Mouse (Mus musculus) heart, postnatal 0 days (tissue): ENCODE results near the gene Itpa. TPM values are rescaled to one million over a fixed set of nuclear protein-coding genes. Genes with fewer than 3 reads are reported as not detected.
A peak's percentile ranks its signal among the peaks of the same experiment; 100 is the strongest.

Experiments used
- ATAC-seq: fragments of 200-750 bp; cut with Nextera tagmentation; 2 replicates; pipeline ENCODE4 v1.8.0; 2017; ENCODE audit warnings: low read depth, moderate number of reproducible peaks, moderate library complexity; ENCODE audit not compliant: insufficient read depth
- DNase-seq: peaks from one replicate; pipeline ENCODE4 v3.0.0-alpha.2; 2016; ENCODE audit warnings: low spot score
- H3K27ac ChIP-seq: fragments of 300-500 bp; sonication (generic); 2 replicates; pipeline ENCODE4 v1.5.1; 2014; ENCODE audit warnings: low read depth, mild to moderate bottlenecking
- H3K27me3 ChIP-seq: fragments of 300-500 bp; sonication (generic); 2 replicates; pipeline ENCODE4 v1.6.1; 2014; ENCODE audit warnings: low read length, mixed read lengths; ENCODE audit not compliant: control insufficient read depth, insufficient read depth
- H3K36me3 ChIP-seq: fragments of 300-500 bp; sonication (generic); replicated peaks from 2 replicates; pipeline ENCODE4 v1.6.1; 2014; ENCODE audit warnings: low read length, mixed read lengths; ENCODE audit not compliant: control insufficient read depth, insufficient read depth
- H3K4me1 ChIP-seq: fragments of 300-500 bp; sonication (generic); 2 replicates; pipeline ENCODE4 v1.6.1; 2014; ENCODE audit warnings: antibody characterized with exemption; ENCODE audit not compliant: control insufficient read depth, insufficient read depth
- H3K4me2 ChIP-seq: fragments of 300-500 bp; sonication (generic); 2 replicates; pipeline ENCODE4 v1.6.1; 2014; ENCODE audit warnings: low read depth, mild to moderate bottlenecking, low read length, moderate library complexity
- H3K4me3 ChIP-seq: fragments of 300-500 bp; sonication (generic); 2 replicates; pipeline ENCODE4 v1.5.1; 2014; ENCODE audit warnings: low read depth, low read length
- H3K9ac ChIP-seq: fragments of 300-500 bp; sonication (generic); replicated peaks from 2 replicates; pipeline ENCODE4 v1.6.1; 2014; ENCODE audit warnings: low read depth, low read length, mixed read lengths
- H3K9me3 ChIP-seq: fragments of 300-500 bp; sonication (generic); replicated peaks from 2 replicates; pipeline ENCODE4 v1.6.1; 2016; ENCODE audit warnings: low read length; ENCODE audit not compliant: control insufficient read depth
- CTCF ChIP-seq: IDR thresholded peaks from 2 replicates; pipeline ENCODE4 v1.5.1; 2016; ENCODE audit warnings: antibody characterized with exemption, control low read depth, low read depth
- EP300 ChIP-seq: IDR thresholded peaks from 2 replicates; pipeline ENCODE4 v1.6.1; 2016; ENCODE audit warnings: antibody characterized with exemption, low read depth
- WGBS: fragments of 180-500 bp; shearing (Covaris S2); extraction: QIAGEN DNeasy Blood & Tissue Kit; methylation state at CpG from one replicate; pipeline ENCODE4 v1.1.7; 2014; 5-methylcytosine and 5-hydroxymethylcytosine counted together
- polyA plus RNA-seq: library from polyadenylated mRNA; unstranded; fragments of >200 nt; fragmentation: Nextera tagmentation; extraction: Ambion mirVana; gene quantifications from 2 replicates; pipeline ENCODE4 v1.2.1, GENCODE M21; 2015
- total RNA-seq: library from RNA; depleted of rRNA; stranded (reverse); fragments of >200 nt; gene quantifications from 2 replicates; pipeline ENCODE4 v1.2.3, GENCODE M21; 2014; ENCODE audit warnings: low replicate concordance; rRNA removed

The Itpa gene
- total RNA-seq (72.8 and 100 TPM in 2 replicates), polyA plus RNA-seq (67.3 TPM in 2 replicates)

- H3K27me3 ChIP-seq = no peaks in the 10 kb centered on the region
- no peaks in the 10 kb centered on the region for H3K9me3 ChIP-seq
- H3K4me3 ChIP-seq = peak within 1 kb of the TSS; percentile 61
- peak within 1 kb of the TSS; percentile 79 for H3K4me2 ChIP-seq
- H3K36me3 ChIP-seq = peaks cover 12% of the 10 kb centered on the region
- ATAC-seq = peak; percentile 45
- peak within 1 kb of the TSS; percentile 68 for H3K27ac ChIP-seq
- TF ChIP-seq EP300 (peak; percentile 74; the same call in 1 of the 2 replicates), CTCF (peak; percentile 53)
- under 1% methylated on average over 31 of the region's 31 CpGs for WGBS
- peaks cover 14% of the 10 kb centered on the region for H3K4me1 ChIP-seq
- H3K9ac ChIP-seq = peak within 1 kb of the TSS; percentile 44
- DNase-seq = peak; percentile 77
Measured at GRCm38 (mm10) chr2:130667559-130667958, at the start of gene Itpa. TSS of gene Itpa (plus strand) at chr2:130667610.

GRCm38 (mm10) chr2:130618972-130619371 is 48.4 kb upstream of the Itpa start:
- WGBS = 82% methylated on average over 7 of the region's 7 CpGs
- TF ChIP-seq EP300 (no peak), CTCF (no peak)

GRCm38 (mm10) chr2:130628424-130628823 is 39.0 kb upstream of the Itpa start:
- ATAC-seq = no peak
- 68% methylated on average over 3 of the region's 3 CpGs for WGBS

More at GRCm38 (mm10) chr2:130618972-130619371, 48.4 kb upstream of the Itpa start:
- no peaks in the 10 kb centered on the region for H3K9me3 ChIP-seq
- H3K27ac ChIP-seq = no peak overlapping the region
- H3K36me3 ChIP-seq = peaks cover 40% of the 10 kb centered on the region
- DNase-seq (no peak), ATAC-seq (no peak)
- no peak overlapping the region for H3K4me3 ChIP-seq
- no peak overlapping the region for H3K9ac ChIP-seq
- H3K27me3 ChIP-seq = no peaks in the 10 kb centered on the region
- no peaks in the 10 kb centered on the region for H3K4me1 ChIP-seq
- no peak overlapping the region for H3K4me2 ChIP-seq

GRCm38 (mm10) chr2:130629080-130629838 is 38.2 kb upstream of the Itpa start:
- Histone ChIP-seq H3K4me1 (peaks cover 7% of the 10 kb centered on the region), H3K27me3 (peaks cover 12% of the 10 kb centered on the region), H3K9me3 (no peaks in the 10 kb centered on the region), H3K27ac (peak overlapping the region; percentile 83), H3K4me2 (peak overlapping the region; percentile 74), H3K9ac (peak overlapping the region; percentile 95), H3K36me3 (peaks cover 22% of the 10 kb centered on the region), H3K4me3 (peak overlapping the region; percentile 98)
- ATAC-seq (peak; percentile 42), DNase-seq (peak; percentile 20)
- 2% methylated on average over 37 of the region's 37 CpGs for WGBS
- TF ChIP-seq EP300 (no peak), CTCF (no peak)

More at GRCm38 (mm10) chr2:130628424-130628823, 39.0 kb upstream of the Itpa start:
- Histone ChIP-seq H3K4me2 (no peak overlapping the region; the same call in 1 of the 2 replicates), H3K27ac (no peak overlapping the region), H3K4me3 (no peak overlapping the region), H3K36me3 (peaks cover 25% of the 10 kb centered on the region), H3K9me3 (no peaks in the 10 kb centered on the region), H3K27me3 (0 out of 2 replicates have a peak, but pooled peaks cover 4% of the 10 kb centered on the region), H3K9ac (no peak overlapping the region), H3K4me1 (peaks cover 7% of the 10 kb centered on the region)
- TF ChIP-seq CTCF (no peak), EP300 (no peak)
- no peak for DNase-seq

- H3K9ac ChIP-seq = peak within 1 kb of the TSS; percentile 95
- TF ChIP-seq EP300 (peak; percentile 48; the same call in 1 of the 2 replicates), CTCF (no peak)
- DNase-seq (peak; percentile 89), ATAC-seq (peak; percentile 85)
- peaks cover 22% of the 10 kb centered on the region for H3K36me3 ChIP-seq
- H3K27ac ChIP-seq = peak within 1 kb of the TSS; percentile 83
- peaks cover 11% of the 10 kb centered on the region for H3K4me1 ChIP-seq
- H3K9me3 ChIP-seq = no peaks in the 10 kb centered on the region
- H3K4me2 ChIP-seq = peak within 1 kb of the TSS; percentile 74
- H3K27me3 ChIP-seq = peaks cover 14% of the 10 kb centered on the region
- WGBS = under 1% methylated on average over 25 of the region's 25 CpGs
- H3K4me3 ChIP-seq = peak within 1 kb of the TSS; percentile 98
Measured at GRCm38 (mm10) chr2:130629839-130630203, 37.6 kb upstream of the Itpa start, which contains the start of the genes Fastkd5 and Ubox5. TSS of gene Fastkd5 (minus strand) at chr2:130630027. TSS of gene Ubox5 (minus strand) at chr2:130630038.
